Mouse (Mus musculus) intestine, embryonic 14.5 days (tissue): ENCODE measurements around the gene Lrrc30. TPM values are rescaled to one million over a fixed set of nuclear protein-coding genes. Genes with fewer than 3 reads are reported as not detected.

ENCODE experiments used
- ATAC-seq: fragments of 200-750 bp; cut with Nextera tagmentation; replicated peaks from 2 replicates; pipeline ENCODE4 v1.8.0; 2017; ENCODE audit warnings: low read depth, moderate number of reproducible peaks, moderate TSS enrichment, moderate library complexity; ENCODE audit not compliant: low FRiP score, low TSS enrichment
- DNase-seq: peaks from one replicate; pipeline ENCODE4 v3.0.0-alpha.2; 2018; ENCODE audit warnings: low spot score
- H3K27ac ChIP-seq: fragments of 300-500 bp; sonication (generic); 2 replicates; pipeline ENCODE4 v1.5.1; 2014; ENCODE audit warnings: low read depth, mild to moderate bottlenecking, control low read depth
- H3K27me3 ChIP-seq: fragments of 300-500 bp; sonication (generic); replicated peaks from 2 replicates; pipeline ENCODE4 v1.6.1; 2014; ENCODE audit warnings: low read length, control low read depth; ENCODE audit not compliant: control insufficient read depth, insufficient read depth
- H3K36me3 ChIP-seq: fragments of 300-500 bp; sonication (generic); 2 replicates; pipeline ENCODE4 v1.6.1; 2014; ENCODE audit warnings: low read length, control low read depth; ENCODE audit not compliant: control insufficient read depth, insufficient read depth
- H3K4me1 ChIP-seq: fragments of 300-500 bp; sonication (generic); replicated peaks from 2 replicates; pipeline ENCODE4 v1.6.1; 2014; ENCODE audit warnings: low read length, control low read depth, mixed read lengths; ENCODE audit not compliant: control insufficient read depth, insufficient read depth
- H3K4me2 ChIP-seq: fragments of 300-500 bp; sonication (generic); 2 replicates; pipeline ENCODE4 v1.6.1; 2014; ENCODE audit warnings: low read length
- H3K4me3 ChIP-seq: fragments of 300-500 bp; sonication (generic); 2 replicates; pipeline ENCODE4 v1.5.1; 2014; ENCODE audit warnings: low read depth, low read length, control low read depth, mixed read lengths
- H3K9ac ChIP-seq: fragments of 300-500 bp; sonication (generic); 2 replicates; pipeline ENCODE4 v1.6.1; 2014; ENCODE audit warnings: mild to moderate bottlenecking, low read length
- H3K9me3 ChIP-seq: fragments of 300-500 bp; sonication (generic); 2 replicates; pipeline ENCODE4 v1.6.1; 2016; ENCODE audit warnings: low read length, control low read depth; ENCODE audit not compliant: control insufficient read depth
- WGBS: fragments of 180-500 bp; shearing (Covaris S2); extraction: QIAGEN DNeasy Blood & Tissue Kit; methylation state at CpG from one replicate; pipeline ENCODE4 v1.1.7; 2014; 5-methylcytosine and 5-hydroxymethylcytosine counted together
- polyA plus RNA-seq: library from polyadenylated mRNA; unstranded; fragments of >200 nt; fragmentation: Nextera tagmentation; extraction: Ambion mirVana; gene quantifications from 2 replicates; pipeline ENCODE4 v1.2.1, GENCODE M21; 2014

The Lrrc30 gene
- polyA plus RNA-seq, 1 experiment from 2014 or later: not detected

- WGBS: 83% methylated on average over 3 of the region's 3 CpGs
Observed at GRCm38 (mm10) chr17:67612151-67612550, 20.4 kb downstream of the Lrrc30 start.

GRCm38 (mm10) chr17:67604446-67604845 lies 28.1 kb downstream of the Lrrc30 start:
- WGBS: 62% methylated on average over 4 of the region's 4 CpGs
- Histone ChIP-seq H3K27me3 (no peaks in the 10 kb centered on the region), H3K4me2 (no peak overlapping the region), H3K36me3 (no peaks in the 10 kb centered on the region), H3K27ac (no peak overlapping the region), H3K4me3 (no peak overlapping the region), H3K4me1 (no peaks in the 10 kb centered on the region), H3K9ac (no peak overlapping the region), H3K9me3 (no peaks in the 10 kb centered on the region)
- DNase-seq (no peak), ATAC-seq (no peak)

More at GRCm38 (mm10) chr17:67612151-67612550, 20.4 kb downstream of the Lrrc30 start:
- Histone ChIP-seq H3K27ac (no peak overlapping the region), H3K4me2 (no peak overlapping the region), H3K4me1 (no peaks in the 10 kb centered on the region), H3K4me3 (no peak overlapping the region), H3K9me3 (no peaks in the 10 kb centered on the region), H3K27me3 (no peaks in the 10 kb centered on the region), H3K9ac (no peak overlapping the region), H3K36me3 (no peaks in the 10 kb centered on the region)
- ATAC-seq (no peak), DNase-seq (no peak)

DNA sequence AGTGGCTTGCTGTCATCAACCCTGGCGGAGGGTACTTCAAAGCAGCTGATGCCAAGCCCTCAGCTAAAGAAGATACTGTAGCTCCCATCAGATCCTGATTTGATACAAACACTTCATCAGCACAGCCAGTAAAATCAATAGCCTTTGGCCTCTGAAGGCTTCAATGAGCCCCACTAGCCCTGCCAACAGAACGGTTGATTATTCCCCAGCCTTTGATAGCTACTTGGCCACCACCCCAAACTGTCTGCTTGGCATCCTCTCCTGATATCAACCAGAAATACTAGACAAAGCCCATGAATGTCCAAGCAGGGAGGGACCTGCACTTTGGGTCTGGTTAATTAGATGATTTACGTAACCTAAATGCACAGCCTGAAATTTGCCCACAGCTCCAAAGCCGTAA lies 30.0 kb downstream of the Lrrc30 start:
- no peak for DNase-seq
- H3K4me3 ChIP-seq: no peak overlapping the region
- 72% methylated on average over 4 of the region's 4 CpGs for WGBS
- H3K4me2 ChIP-seq: no peak overlapping the region
- no peaks in the 10 kb centered on the region for H3K36me3 ChIP-seq
- no peaks in the 10 kb centered on the region for H3K27me3 ChIP-seq
- no peaks in the 10 kb centered on the region for H3K4me1 ChIP-seq
- H3K9me3 ChIP-seq: no peaks in the 10 kb centered on the region
- no peak overlapping the region for H3K9ac ChIP-seq
- no peak for ATAC-seq
- no peak overlapping the region for H3K27ac ChIP-seq

GRCm38 (mm10) chr17:67584937-67585579 lies 47.5 kb downstream of the Lrrc30 start:
- H3K4me1 ChIP-seq: no peaks in the 10 kb centered on the region
- no peak overlapping the region for H3K4me3 ChIP-seq
- 21% methylated on average over 6 of the region's 6 CpGs for WGBS
- H3K9me3 ChIP-seq: no peaks in the 10 kb centered on the region
- ATAC-seq: 0 out of 2 replicates have a peak, but pooled peaks have one; percentile 40
- H3K27me3 ChIP-seq: no peaks in the 10 kb centered on the region
- no peak overlapping the region for H3K27ac ChIP-seq
- H3K4me2 ChIP-seq: no peak overlapping the region
- peak; percentile 91 for DNase-seq
- no peaks in the 10 kb centered on the region for H3K36me3 ChIP-seq
- H3K9ac ChIP-seq: no peak overlapping the region

DNA sequence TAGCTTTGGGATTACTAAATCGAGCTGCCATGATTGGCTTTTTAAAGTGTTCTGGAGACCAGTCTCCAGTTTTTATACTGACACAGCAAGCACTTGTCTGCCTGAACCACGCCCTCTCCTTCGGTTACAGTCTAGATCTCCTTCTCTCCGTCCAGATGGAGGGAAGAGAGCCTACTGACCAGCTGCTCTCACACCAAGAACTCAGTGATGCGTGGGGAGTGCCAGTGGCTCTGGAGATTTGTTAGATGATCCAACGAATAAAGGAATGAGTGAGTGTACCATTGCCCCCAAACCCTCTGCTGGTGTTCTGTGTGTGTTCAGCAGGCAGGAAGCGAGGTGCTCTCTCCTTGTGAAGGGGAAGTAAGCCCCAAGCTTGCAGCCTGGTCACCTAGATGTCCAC lies 48.0 kb downstream of the Lrrc30 start:
- 67% methylated on average over 7 of the region's 7 CpGs for WGBS
- DNase-seq: no peak
- ATAC-seq: no peak

GRCm38 (mm10) chr17:67583422-67583821 lies 49.1 kb downstream of the Lrrc30 start:
- ATAC-seq (no peak), DNase-seq (no peak)
- Histone ChIP-seq H3K4me2 (no peak overlapping the region), H3K4me1 (no peaks in the 10 kb centered on the region), H3K36me3 (no peaks in the 10 kb centered on the region), H3K4me3 (no peak overlapping the region), H3K9ac (no peak overlapping the region), H3K27me3 (no peaks in the 10 kb centered on the region), H3K9me3 (no peaks in the 10 kb centered on the region), H3K27ac (no peak overlapping the region)
- 66% methylated on average over 7 of the region's 7 CpGs for WGBS

More for the DNA sequence above, 48.0 kb downstream of the Lrrc30 start:
- Histone ChIP-seq H3K9ac (no peak overlapping the region), H3K4me3 (no peak overlapping the region), H3K4me1 (no peaks in the 10 kb centered on the region), H3K4me2 (no peak overlapping the region), H3K36me3 (no peaks in the 10 kb centered on the region), H3K9me3 (no peaks in the 10 kb centered on the region), H3K27ac (no peak overlapping the region), H3K27me3 (no peaks in the 10 kb centered on the region)

DNA sequence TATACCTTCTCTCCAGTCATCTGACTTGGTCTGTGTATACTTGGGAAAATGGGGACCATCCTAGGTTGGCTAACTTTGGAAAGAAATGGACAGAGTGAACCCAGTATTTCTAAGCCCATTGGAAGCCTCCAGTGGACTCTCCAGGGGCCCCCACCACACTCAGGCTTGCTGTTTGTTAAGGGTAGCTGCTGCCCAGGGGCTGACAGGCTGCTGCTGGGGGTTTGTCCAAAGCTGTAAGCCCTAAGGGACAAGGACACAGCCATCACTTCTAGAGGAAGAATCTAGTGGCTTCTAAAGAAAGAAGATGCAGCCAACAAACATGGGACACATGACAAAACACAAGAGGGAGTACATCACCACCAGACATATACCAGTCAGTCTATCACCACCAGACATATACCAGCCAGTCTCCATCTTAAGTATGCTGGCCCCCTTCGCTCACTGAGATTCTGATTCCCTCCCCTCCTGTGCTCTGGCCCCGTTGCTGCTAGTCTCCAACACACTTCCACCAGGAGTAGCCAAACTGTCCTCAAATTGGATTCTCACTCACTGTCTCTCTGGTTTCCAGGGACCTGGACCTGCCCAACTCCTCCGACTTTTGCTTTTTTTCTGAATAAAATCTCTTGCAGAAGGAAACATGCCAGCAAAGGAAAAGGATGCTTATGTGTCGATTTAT lies 49.7 kb downstream of the Lrrc30 start:
- 91% methylated on average over 4 of the region's 4 CpGs for WGBS
- H3K36me3 ChIP-seq: no peaks in the 10 kb centered on the region

GRCm38 (mm10) chr17:67581839-67582238 lies 50.7 kb downstream of the Lrrc30 start:
- no peaks in the 10 kb centered on the region for H3K27me3 ChIP-seq
- H3K4me2 ChIP-seq: no peak overlapping the region
- H3K27ac ChIP-seq: no peak overlapping the region
- H3K4me1 ChIP-seq: no peaks in the 10 kb centered on the region
- DNase-seq (no peak), ATAC-seq (no peak)
- WGBS: 73% methylated on average over 5 of the region's 5 CpGs
- no peaks in the 10 kb centered on the region for H3K36me3 ChIP-seq
- H3K9me3 ChIP-seq: no peaks in the 10 kb centered on the region
- H3K9ac ChIP-seq: no peak overlapping the region
- H3K4me3 ChIP-seq: no peak overlapping the region

More for the DNA sequence above, 49.7 kb downstream of the Lrrc30 start:
- no peak for DNase-seq
- Histone ChIP-seq H3K9ac (no peak overlapping the region), H3K4me3 (no peak overlapping the region), H3K4me2 (no peak overlapping the region), H3K27ac (no peak overlapping the region), H3K9me3 (no peaks in the 10 kb centered on the region), H3K4me1 (no peaks in the 10 kb centered on the region), H3K27me3 (no peaks in the 10 kb centered on the region)
- ATAC-seq: no peak
